Mouse (Mus musculus) embryonic facial prominence, embryonic 10.5 days (tissue): ENCODE results near the gene Hpn. TPM values are rescaled to one million over a fixed set of nuclear protein-coding genes. Genes with fewer than 3 reads are reported as not detected.

Source experiments
- DNase-seq: peaks from one replicate; pipeline ENCODE4 v3.0.0-alpha.2; 2017; ENCODE audit warnings: low spot score
- H3K27ac ChIP-seq: fragments of 300-500 bp; sonication (generic); replicated peaks from 2 replicates; pipeline ENCODE4 v1.5.1; 2016; ENCODE audit warnings: mild to moderate bottlenecking
- H3K27me3 ChIP-seq: fragments of 300-500 bp; sonication (generic); replicated peaks from 2 replicates; pipeline ENCODE4 v1.6.1; 2016; ENCODE audit warnings: low read depth, mild to moderate bottlenecking; ENCODE audit not compliant: poor library complexity, severe bottlenecking
- H3K36me3 ChIP-seq: fragments of 300-500 bp; sonication (generic); replicated peaks from 2 replicates; pipeline ENCODE4 v1.6.1; 2016; ENCODE audit warnings: mild to moderate bottlenecking, moderate library complexity
- H3K4me1 ChIP-seq: fragments of 300-500 bp; sonication (generic); 2 replicates; pipeline ENCODE4 v1.6.1; 2016
- H3K4me3 ChIP-seq: fragments of 300-500 bp; sonication (generic); 2 replicates; pipeline ENCODE4 v1.5.1; 2016; ENCODE audit warnings: mild to moderate bottlenecking, moderate library complexity
- H3K9me3 ChIP-seq: fragments of 300-500 bp; sonication (generic); 2 replicates; pipeline ENCODE4 v1.6.1; 2016; ENCODE audit warnings: mild to moderate bottlenecking
- WGBS: fragments of 180-500 bp; shearing (Covaris S2); methylation state at CpG from one replicate; pipeline ENCODE4 v1.1.7; 2016; 5-methylcytosine and 5-hydroxymethylcytosine counted together
- polyA plus RNA-seq: library from polyadenylated mRNA; unstranded; fragments of >200 nt; fragmentation: Nextera tagmentation; extraction: Ambion mirVana; gene quantifications from 2 replicates; pipeline ENCODE4 v1.2.1, GENCODE M21; 2016

Gene Hpn
- polyA plus RNA-seq, 1 experiment from 2014 or later: 4.0 TPM

- peak overlapping the region; percentile 74 for H3K27ac ChIP-seq
- H3K4me1 ChIP-seq: peaks cover 71% of the 10 kb centered on the region
- H3K36me3 ChIP-seq: no peaks in the 10 kb centered on the region
- WGBS: 3% methylated on average over 10 of the region's 10 CpGs
- peak; percentile 70 for DNase-seq
- peaks cover 53% of the 10 kb centered on the region for H3K27me3 ChIP-seq
- H3K4me3 ChIP-seq: peak overlapping the region; percentile 43
- no peaks in the 10 kb centered on the region for H3K9me3 ChIP-seq
Measured at GRCm38 (mm10) chr7:31055354-31055824, 59.7 kb downstream of the Hpn start.

- WGBS: 44% methylated on average over 11 of the region's 11 CpGs
- Histone ChIP-seq H3K9me3 (no peaks in the 10 kb centered on the region), H3K4me3 (peak overlapping the region; percentile 43; the same call in 1 of the 2 replicates), H3K27me3 (peaks cover 59% of the 10 kb centered on the region), H3K36me3 (no peaks in the 10 kb centered on the region), H3K4me1 (peaks cover 72% of the 10 kb centered on the region), H3K27ac (peak overlapping the region; percentile 74)
- no peak for DNase-seq
Measured at GRCm38 (mm10) chr7:31054661-31055320, 60.3 kb downstream of the Hpn start.

- H3K27ac ChIP-seq: no peak overlapping the region
- no peaks in the 10 kb centered on the region for H3K36me3 ChIP-seq
- 35% methylated on average over 10 of the region's 10 CpGs for WGBS
- peaks cover 67% of the 10 kb centered on the region for H3K27me3 ChIP-seq
- H3K4me1 ChIP-seq: peaks cover 71% of the 10 kb centered on the region
- no peak for DNase-seq
- H3K9me3 ChIP-seq: no peaks in the 10 kb centered on the region
- no peak overlapping the region for H3K4me3 ChIP-seq
Measured at GRCm38 (mm10) chr7:31053882-31054447, 61.1 kb downstream of the Hpn start.

GRCm38 (mm10) chr7:31052636-31053434, 62.3 kb downstream of the Hpn start:
- Histone ChIP-seq H3K4me1 (peaks cover 69% of the 10 kb centered on the region), H3K27ac (no peak overlapping the region), H3K4me3 (peak overlapping the region; percentile 45), H3K9me3 (no peaks in the 10 kb centered on the region), H3K36me3 (no peaks in the 10 kb centered on the region), H3K27me3 (peaks cover 78% of the 10 kb centered on the region)
- WGBS: 1% methylated on average over 34 of the region's 34 CpGs
- DNase-seq: peak; percentile 74

- peaks cover 84% of the 10 kb centered on the region for H3K27me3 ChIP-seq
- no peak overlapping the region for H3K27ac ChIP-seq
- no peaks in the 10 kb centered on the region for H3K36me3 ChIP-seq
- peaks cover 69% of the 10 kb centered on the region for H3K4me1 ChIP-seq
- peak overlapping the region; percentile 45 for H3K4me3 ChIP-seq
- no peaks in the 10 kb centered on the region for H3K9me3 ChIP-seq
- DNase-seq: peak; percentile 13
- 4% methylated on average over 22 of the region's 22 CpGs for WGBS
Measured at GRCm38 (mm10) chr7:31052251-31052635, 62.8 kb downstream of the Hpn start.

- Histone ChIP-seq H3K36me3 (no peaks in the 10 kb centered on the region), H3K4me1 (peaks cover 69% of the 10 kb centered on the region), H3K9me3 (no peaks in the 10 kb centered on the region), H3K27me3 (peaks cover 91% of the 10 kb centered on the region), H3K27ac (no peak within 1 kb of the TSS), H3K4me3 (peak within 1 kb of the TSS; percentile 47)
- DNase-seq: peak; percentile 47
- 2% methylated on average over 28 of the region's 28 CpGs for WGBS
Measured at GRCm38 (mm10) chr7:31051321-31052021, 63.6 kb downstream of the Hpn start, which contains the start of gene Fxyd7. Gene Fxyd7, minus strand, starts transcription at chr7:31051467.

- H3K4me1 ChIP-seq: peaks cover 68% of the 10 kb centered on the region
- H3K36me3 ChIP-seq: no peaks in the 10 kb centered on the region
- under 1% methylated on average over 9 of the region's 9 CpGs for WGBS
- peaks cover 93% of the 10 kb centered on the region for H3K27me3 ChIP-seq
- no peaks in the 10 kb centered on the region for H3K9me3 ChIP-seq
- peak overlapping the region; percentile 47 for H3K4me3 ChIP-seq
- no peak overlapping the region for H3K27ac ChIP-seq
- DNase-seq: peak; percentile 38
Measured at GRCm38 (mm10) chr7:31050921-31051320, 64.2 kb downstream of the Hpn start.

GRCm38 (mm10) chr7:31050487-31050886, 64.6 kb downstream of the Hpn start:
- H3K4me1 ChIP-seq: peaks cover 64% of the 10 kb centered on the region
- H3K27me3 ChIP-seq: peaks cover 93% of the 10 kb centered on the region
- DNase-seq: no peak
- H3K27ac ChIP-seq: no peak overlapping the region
- WGBS: 4% methylated on average over 6 of the region's 6 CpGs
- no peaks in the 10 kb centered on the region for H3K9me3 ChIP-seq
- peak overlapping the region; percentile 47 for H3K4me3 ChIP-seq
- no peaks in the 10 kb centered on the region for H3K36me3 ChIP-seq

- DNase-seq: peak; percentile 51
- Histone ChIP-seq H3K36me3 (no peaks in the 10 kb centered on the region), H3K27ac (no peak overlapping the region), H3K4me1 (peaks cover 57% of the 10 kb centered on the region), H3K4me3 (peak overlapping the region; percentile 47), H3K9me3 (no peaks in the 10 kb centered on the region), H3K27me3 (peaks cover 93% of the 10 kb centered on the region)
- whole genome bisulfite sequencing: 3% methylated on average over 14 of the region's 15 CpGs
Measured at GRCm38 (mm10) chr7:31049846-31050281, 65.2 kb downstream of the Hpn start.

GRCm38 (mm10) chr7:31049135-31049845, 65.8 kb downstream of the Hpn start:
- H3K27me3 ChIP-seq: peaks cover 93% of the 10 kb centered on the region
- H3K4me1 ChIP-seq: peaks cover 52% of the 10 kb centered on the region
- 22% methylated on average over 5 of the region's 5 CpGs for WGBS
- H3K27ac ChIP-seq: no peak overlapping the region
- H3K9me3 ChIP-seq: no peaks in the 10 kb centered on the region
- H3K4me3 ChIP-seq: peak overlapping the region; percentile 47; the same call in 1 of the 2 replicates
- no peaks in the 10 kb centered on the region for H3K36me3 ChIP-seq
- DNase-seq: peak; percentile 26
